Mouse (Mus musculus): ENCODE data around the gene Zfp386. TPM values are rescaled to one million over a fixed set of nuclear protein-coding genes. Genes with fewer than 3 reads are reported as not detected.
"Not testable (repeated sequence)": the region's sequence is repeated elsewhere in the genome, so short reads cannot be mapped to it uniquely, and the experiment has no call there.

Gene Zfp386
- total RNA-seq (2014; rRNA removed; ENCODE audit: low replicate concordance) (13.5 and 25.2 TPM in 2 replicates), polyA plus RNA-seq (2015; fragmentation: Nextera tagmentation; extraction: Ambion mirVana) (31.7 and 32.1 TPM in 2 replicates)

- H3K4me3 ChIP-seq (ENCODE audit: low read depth, low read length), result peak within 1 kb of the TSS; percentile 78
- H3K27me3 ChIP-seq (ENCODE audit: control insufficient read depth, insufficient read depth, low read length), result no peaks in the 10 kb centered on the region
- ATAC-seq (ENCODE audit: insufficient read depth, low read depth), result peak; percentile 99
- H3K27ac ChIP-seq (ENCODE audit: low read depth), result peak within 1 kb of the TSS; percentile 97
- TF ChIP-seq EP300 (IDR thresholded peaks at IDR 0.05; ENCODE audit: low read depth) (no peak; the same call in none of the 2 replicates), CTCF (IDR thresholded peaks at IDR 0.05; ENCODE audit: low read depth) (peak; percentile 1; the same call in 1 of the 2 replicates)
- peak within 1 kb of the TSS; percentile 86 for H3K9ac ChIP-seq (replicated peaks; ENCODE audit: low read depth, low read length)
- peak within 1 kb of the TSS; percentile 85 for H3K4me2 ChIP-seq (ENCODE audit: low read depth, low read length)
- H3K9me3 ChIP-seq (replicated peaks; ENCODE audit: control insufficient read depth, low read length), result no peaks in the 10 kb centered on the region
- no peaks in the 10 kb centered on the region for H3K36me3 ChIP-seq (replicated peaks; ENCODE audit: control insufficient read depth, insufficient read depth, low read length)
- H3K4me1 ChIP-seq (ENCODE audit: control insufficient read depth, insufficient read depth), result peaks cover 13% of the 10 kb centered on the region
- under 1% methylated on average over 54 of the region's 55 CpGs for WGBS
- peak; percentile 97 for DNase-seq (ENCODE audit: low spot score)
These were observed at the start of gene Zfp386 for GRCm38 (mm10) chr12:116047440-116048377. TSS of gene Zfp386 (plus strand) at chr12:116047724.

GRCm38 (mm10) chr12:115999784-116000183 lies 47.7 kb upstream of the Zfp386 start:
- H3K27me3 ChIP-seq (ENCODE audit: control insufficient read depth, insufficient read depth, low read length); H3K9ac ChIP-seq (replicated peaks; ENCODE audit: low read depth, low read length); H3K4me1 ChIP-seq (ENCODE audit: control insufficient read depth, insufficient read depth); ATAC-seq (ENCODE audit: insufficient read depth, low read depth); DNase-seq (ENCODE audit: low spot score); H3K4me2 ChIP-seq (ENCODE audit: low read depth, low read length); H3K4me3 ChIP-seq (ENCODE audit: low read depth, low read length); H3K9me3 ChIP-seq (replicated peaks; ENCODE audit: control insufficient read depth, low read length); H3K36me3 ChIP-seq (replicated peaks; ENCODE audit: control insufficient read depth, insufficient read depth, low read length); H3K27ac ChIP-seq (ENCODE audit: low read depth): not testable (repeated sequence)
- 59% methylated on average over 3 of the region's 3 CpGs for WGBS

DNA sequence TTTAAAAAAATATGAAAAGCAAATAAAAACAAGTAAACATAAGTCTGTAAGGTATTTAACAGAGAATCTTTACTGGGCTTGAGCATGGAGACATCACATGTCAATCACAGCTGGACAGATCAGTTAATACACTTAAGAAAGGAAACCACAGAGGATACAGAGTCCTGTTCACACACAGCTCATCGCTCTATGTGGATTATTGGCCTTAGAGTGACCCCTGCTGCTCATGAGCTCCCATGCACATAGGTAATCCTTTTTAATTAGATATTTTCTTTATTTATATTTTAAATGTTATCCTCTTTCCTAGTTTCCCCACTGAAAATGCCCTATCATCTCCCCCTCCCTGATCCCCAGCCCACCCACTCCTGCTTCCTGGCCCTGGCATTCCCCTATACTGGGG lies 44.6 kb upstream of the Zfp386 start:
- 56% methylated on average over 1 of the region's 1 CpGs for WGBS
- not testable (repeated sequence) for H3K9me3 ChIP-seq (replicated peaks; ENCODE audit: control insufficient read depth, low read length); DNase-seq (ENCODE audit: low spot score); H3K4me3 ChIP-seq (ENCODE audit: low read depth, low read length); H3K4me2 ChIP-seq (ENCODE audit: low read depth, low read length); H3K36me3 ChIP-seq (replicated peaks; ENCODE audit: control insufficient read depth, insufficient read depth, low read length); ATAC-seq (ENCODE audit: insufficient read depth, low read depth); H3K9ac ChIP-seq (replicated peaks; ENCODE audit: low read depth, low read length); H3K4me1 ChIP-seq (ENCODE audit: control insufficient read depth, insufficient read depth); H3K27ac ChIP-seq (ENCODE audit: low read depth); H3K27me3 ChIP-seq (ENCODE audit: control insufficient read depth, insufficient read depth, low read length)

GRCm38 (mm10) chr12:116010812-116011211 lies 36.7 kb upstream of the Zfp386 start:
- no peak for TF ChIP-seq CTCF (IDR thresholded peaks at IDR 0.05; ENCODE audit: low read depth)
- TF ChIP-seq EP300 (IDR thresholded peaks at IDR 0.05; ENCODE audit: low read depth), result no peak
- ATAC-seq (ENCODE audit: insufficient read depth, low read depth) (no peak), DNase-seq (ENCODE audit: low spot score) (no peak)
- H3K4me3 ChIP-seq (ENCODE audit: low read depth, low read length), result no peak overlapping the region
- 61% methylated on average over 2 of the region's 2 CpGs for WGBS
- no peaks in the 10 kb centered on the region for H3K36me3 ChIP-seq (replicated peaks; ENCODE audit: control insufficient read depth, insufficient read depth, low read length)
- H3K4me2 ChIP-seq (ENCODE audit: low read depth, low read length), result no peak overlapping the region
- no peaks in the 10 kb centered on the region for H3K4me1 ChIP-seq (ENCODE audit: control insufficient read depth, insufficient read depth)
- H3K9ac ChIP-seq (replicated peaks; ENCODE audit: low read depth, low read length), result no peak overlapping the region
- H3K27me3 ChIP-seq (ENCODE audit: control insufficient read depth, insufficient read depth, low read length), result no peaks in the 10 kb centered on the region
- H3K9me3 ChIP-seq (replicated peaks; ENCODE audit: control insufficient read depth, low read length), result no peaks in the 10 kb centered on the region
- H3K27ac ChIP-seq (ENCODE audit: low read depth), result no peak overlapping the region

DNA sequence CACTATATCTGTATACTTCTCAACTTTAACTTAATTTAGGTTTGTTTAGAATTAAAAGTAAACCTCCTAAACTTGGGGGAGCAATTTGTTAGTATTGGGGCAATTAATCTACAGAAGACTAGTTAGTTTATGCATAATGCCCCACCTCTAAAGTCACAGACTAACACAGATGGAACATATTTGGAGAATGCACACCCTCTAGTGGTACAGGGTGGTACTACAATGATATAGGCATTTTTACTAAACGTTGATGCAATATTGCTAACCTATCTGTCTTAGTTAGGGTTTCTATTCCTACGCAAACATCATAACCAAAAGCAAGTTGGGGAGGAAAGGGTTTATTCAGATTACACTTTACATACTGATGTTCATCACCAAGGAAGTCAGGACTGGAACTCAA lies 19.4 kb upstream of the Zfp386 start:
- DNase-seq (ENCODE audit: low spot score), result no peak
- no peaks in the 10 kb centered on the region for H3K27me3 ChIP-seq (ENCODE audit: control insufficient read depth, insufficient read depth, low read length)
- H3K9me3 ChIP-seq (replicated peaks; ENCODE audit: control insufficient read depth, low read length), result no peaks in the 10 kb centered on the region
- no peak for ATAC-seq (ENCODE audit: insufficient read depth, low read depth)
- TF ChIP-seq CTCF (IDR thresholded peaks at IDR 0.05; ENCODE audit: low read depth) (peak; percentile 64), EP300 (IDR thresholded peaks at IDR 0.05; ENCODE audit: low read depth) (no peak)
- H3K9ac ChIP-seq (replicated peaks; ENCODE audit: low read depth, low read length), result no peak overlapping the region
- H3K4me3 ChIP-seq (ENCODE audit: low read depth, low read length), result no peak overlapping the region
- 48% methylated on average over 2 of the region's 2 CpGs for WGBS
- H3K27ac ChIP-seq (ENCODE audit: low read depth), result no peak overlapping the region
- H3K36me3 ChIP-seq (replicated peaks; ENCODE audit: control insufficient read depth, insufficient read depth, low read length), result no peaks in the 10 kb centered on the region
- H3K4me2 ChIP-seq (ENCODE audit: low read depth, low read length), result no peak overlapping the region
- H3K4me1 ChIP-seq (ENCODE audit: control insufficient read depth, insufficient read depth), result no peaks in the 10 kb centered on the region

Data from heart, postnatal 0 days (tissue).